ENCODE assay signal across 21 mouse cellular contexts in genomic region chr7:142905606-142906005, GRCm38 (mm10). TPM values are rescaled to one million over a fixed set of nuclear protein-coding genes. Genes with fewer than 3 reads are reported as not detected.
DNase-seq lines count a peak whose midpoint lies in the region; ATAC-seq and TF ChIP-seq lines count a peak whose summit lies in the region.
"Had no signal": no experiment of that assay in that cellular context is flagged by ENCODE, and none has a peak within 500 bp of the region (broad histone marks: within the 10 kb centered on the region; RNA-seq: fewer than 3 reads in every experiment).

No protein-coding gene starts in this region.

- no peak for ATAC-seq in midbrain, embryonic 13.5 days
- ATAC-seq in midbrain, embryonic 16.5 days: no peak
- ATAC-seq in stomach, postnatal 0 days (ENCODE audit: low FRiP score, low TSS enrichment): peak; percentile 59
- no peak for ATAC-seq in midbrain, postnatal 0 days (ENCODE audit: low FRiP score)
- no peak for ATAC-seq in lung, postnatal 0 days

- H3K4me3 ChIP-seq in midbrain, embryonic 13.5 days (replicated peaks): no peak overlapping the region
- no peak overlapping the region for H3K4me3 ChIP-seq in midbrain, embryonic 16.5 days (ENCODE audit: low read depth, low read length)
- no peak overlapping the region for H3K4me3 ChIP-seq in stomach, postnatal 0 days (ENCODE audit: low read depth, low read length)
- H3K4me3 ChIP-seq in midbrain, postnatal 0 days (ENCODE audit: low read depth, low read length): no peak overlapping the region
- H3K4me3 ChIP-seq in lung, postnatal 0 days (ENCODE audit: low read depth, low read length): no peak overlapping the region
- H3K4me3 ChIP-seq: heart, embryonic 15.5 days; liver, embryonic 15.5 days; megakaryocyte, embryonic 14.5 days had no signal

- peak; percentile 40 for DNase-seq in adrenal gland, adult 8-10 months
- no peak for DNase-seq in adrenal gland, postnatal 4 days (ENCODE audit: low spot score in 2 of 2)
- DNase-seq in brain, embryonic 14.5 days (ENCODE audit: low read depth): peak; percentile 85
- no peak for DNase-seq in stomach, postnatal 0 days (ENCODE audit: low spot score)
- no peak for DNase-seq in midbrain, postnatal 0 days (ENCODE audit: low spot score)
- DNase-seq in lung, postnatal 0 days (ENCODE audit: low spot score): no peak
- DNase-seq: B cell, adult 2 months; cerebellum, adult 9-11 months; gastrocnemius, postnatal 10 days; heart, postnatal 4 days; kidney, adult 8-10 months; kidney, postnatal 25 days; lung, postnatal 10 days; spleen, adult 18-20 months; thymus, adult 18-20 months had no signal

- 75% methylated on average over 5 of the region's 5 CpGs for WGBS in midbrain, embryonic 13.5 days
- 66% methylated on average over 5 of the region's 5 CpGs for WGBS in midbrain, embryonic 16.5 days
- WGBS in stomach, postnatal 0 days: 37% methylated on average over 5 of the region's 5 CpGs
- WGBS in midbrain, postnatal 0 days: 66% methylated on average over 5 of the region's 5 CpGs
- 52% methylated on average over 5 of the region's 5 CpGs for WGBS in lung, postnatal 0 days

- no peaks in the 10 kb centered on the region for H3K36me3 ChIP-seq in midbrain, embryonic 13.5 days
- H3K36me3 ChIP-seq in midbrain, embryonic 16.5 days (ENCODE audit: control insufficient read depth, insufficient read depth, low read length): no peaks in the 10 kb centered on the region
- no peaks in the 10 kb centered on the region for H3K36me3 ChIP-seq in stomach, postnatal 0 days (ENCODE audit: control insufficient read depth, insufficient read depth, low read length)
- H3K36me3 ChIP-seq in midbrain, postnatal 0 days (ENCODE audit: insufficient read depth, low read length): no peaks in the 10 kb centered on the region
- H3K36me3 ChIP-seq in lung, postnatal 0 days (ENCODE audit: insufficient read depth, low read length): no peaks in the 10 kb centered on the region
- H3K36me3 ChIP-seq: heart, embryonic 15.5 days; liver, embryonic 15.5 days had no signal

- no peak for TF ChIP-seq CTCF in brain, embryonic 14.5 days (IDR thresholded peaks at IDR 0.05; ENCODE audit: borderline replicate concordance, extremely low read depth, insufficient read depth, insufficient read length)
- no peak for TF ChIP-seq CTCF in stomach, postnatal 0 days (IDR thresholded peaks at IDR 0.05; ENCODE audit: low read depth)
- TF ChIP-seq CTCF in midbrain, postnatal 0 days (IDR thresholded peaks at IDR 0.05): no peak
- no peak for TF ChIP-seq CTCF in lung, postnatal 0 days (IDR thresholded peaks at IDR 0.05)

- H3K27ac ChIP-seq in midbrain, embryonic 13.5 days: peak overlapping the region; percentile 76; the same call in 1 of the 2 replicates
- H3K27ac ChIP-seq in midbrain, embryonic 16.5 days (ENCODE audit: low read length): no peak overlapping the region
- no peak overlapping the region for H3K27ac ChIP-seq in stomach, postnatal 0 days (replicated peaks)
- H3K27ac ChIP-seq in midbrain, postnatal 0 days (ENCODE audit: low read depth, low read length): no peak overlapping the region
- no peak overlapping the region for H3K27ac ChIP-seq in lung, postnatal 0 days (ENCODE audit: low read length)
- H3K27ac ChIP-seq: heart, embryonic 15.5 days; liver, embryonic 15.5 days had no signal

- TF ChIP-seq EP300 in stomach, postnatal 0 days (optimal IDR thresholded peaks at IDR 0.05): no peak
- no peak for TF ChIP-seq EP300 in lung, postnatal 0 days (IDR thresholded peaks at IDR 0.05)

- no peak overlapping the region for H3K4me2 ChIP-seq in midbrain, embryonic 13.5 days (replicated peaks)
- no peak overlapping the region for H3K4me2 ChIP-seq in midbrain, embryonic 16.5 days (ENCODE audit: low read length)
- H3K4me2 ChIP-seq in stomach, postnatal 0 days (replicated peaks; ENCODE audit: low read depth): no peak overlapping the region
- H3K4me2 ChIP-seq in midbrain, postnatal 0 days (ENCODE audit: low read depth, low read length, poor library complexity, severe bottlenecking): no peak overlapping the region
- H3K4me2 ChIP-seq in lung, postnatal 0 days (replicated peaks; ENCODE audit: low read depth, low read length): no peak overlapping the region
- H3K4me2 ChIP-seq: heart, embryonic 15.5 days; liver, embryonic 15.5 days had no signal

- H3K9me3 ChIP-seq in midbrain, embryonic 13.5 days: no peaks in the 10 kb centered on the region
- H3K9me3 ChIP-seq in midbrain, embryonic 16.5 days (replicated peaks; ENCODE audit: control insufficient read depth, low read length, poor library complexity, severe bottlenecking): no peaks in the 10 kb centered on the region
- no peaks in the 10 kb centered on the region for H3K9me3 ChIP-seq in stomach, postnatal 0 days (ENCODE audit: control insufficient read depth, low read length)
- H3K9me3 ChIP-seq in midbrain, postnatal 0 days (ENCODE audit: low read length): no peaks in the 10 kb centered on the region
- no peaks in the 10 kb centered on the region for H3K9me3 ChIP-seq in lung, postnatal 0 days (ENCODE audit: low read length)
- H3K9me3 ChIP-seq: heart, embryonic 15.5 days; liver, embryonic 15.5 days; megakaryocyte, embryonic 14.5 days had no signal

- TF ChIP-seq POLR2A in brain, embryonic 14.5 days (IDR thresholded peaks at IDR 0.05; ENCODE audit: borderline replicate concordance, extremely low read depth, insufficient read depth, insufficient read length, poor library complexity, severe bottlenecking): no peak

- H3K4me1 ChIP-seq in midbrain, embryonic 13.5 days (replicated peaks): peaks cover 43% of the 10 kb centered on the region
- H3K4me1 ChIP-seq in midbrain, embryonic 16.5 days (ENCODE audit: control insufficient read depth, insufficient read depth, low read length): peaks cover 10% of the 10 kb centered on the region; the same call in 1 of the 2 replicates
- H3K4me1 ChIP-seq in stomach, postnatal 0 days (replicated peaks; ENCODE audit: control insufficient read depth, insufficient read depth): no peaks in the 10 kb centered on the region
- H3K4me1 ChIP-seq in midbrain, postnatal 0 days (ENCODE audit: insufficient read depth, low read length): no peaks in the 10 kb centered on the region; the same call in 1 of the 2 replicates
- H3K4me1 ChIP-seq in lung, postnatal 0 days (ENCODE audit: insufficient read depth, low read depth, low read length): no peaks in the 10 kb centered on the region
- H3K4me1 ChIP-seq: heart, embryonic 15.5 days; liver, embryonic 15.5 days had no signal

- no peaks in the 10 kb centered on the region for H3K27me3 ChIP-seq in midbrain, embryonic 13.5 days
- no peaks in the 10 kb centered on the region for H3K27me3 ChIP-seq in midbrain, embryonic 16.5 days (ENCODE audit: control insufficient read depth, insufficient read depth, low read depth, low read length)
- no peaks in the 10 kb centered on the region for H3K27me3 ChIP-seq in stomach, postnatal 0 days (ENCODE audit: control insufficient read depth, insufficient read depth, low read length)
- no peaks in the 10 kb centered on the region for H3K27me3 ChIP-seq in midbrain, postnatal 0 days (ENCODE audit: insufficient read depth, low read length)
- H3K27me3 ChIP-seq in lung, postnatal 0 days (replicated peaks; ENCODE audit: insufficient read depth, low read length): no peaks in the 10 kb centered on the region

- no peak overlapping the region for H3K9ac ChIP-seq in midbrain, embryonic 13.5 days (replicated peaks)
- no peak overlapping the region for H3K9ac ChIP-seq in midbrain, embryonic 16.5 days (ENCODE audit: low read depth, low read length)
- H3K9ac ChIP-seq in stomach, postnatal 0 days (ENCODE audit: low read length): no peak overlapping the region
- H3K9ac ChIP-seq in midbrain, postnatal 0 days (replicated peaks; ENCODE audit: low read length, poor library complexity, severe bottlenecking): no peak overlapping the region
- H3K9ac ChIP-seq in lung, postnatal 0 days (replicated peaks; ENCODE audit: low read depth): no peak overlapping the region
- H3K9ac ChIP-seq: heart, embryonic 15.5 days; liver, embryonic 15.5 days had no signal

RNA-seq across cellular contexts. Expression of gene Th, which starts 25.3 kb away (rescaled TPM):
- 1,000 to 10,000 TPM in 1 of 4 experiments, 100 to 1,000 TPM in 3; 646 to 1,053 (median 762) TPM for total RNA-seq in adrenal gland, adult 8-10 months (2022)
- total RNA-seq in adrenal gland, postnatal 4 days (2021): 100 to 1,000 TPM; 528 to 536 TPM
- 22.4 and 59.8 TPM in 2 replicates for polyA plus RNA-seq in midbrain, embryonic 13.5 days (2015; fragmentation: Nextera tagmentation; extraction: Ambion mirVana)
- polyA plus RNA-seq in midbrain, embryonic 16.5 days (2015; fragmentation: Nextera tagmentation; extraction: Ambion mirVana): 17.8 and 28.7 TPM in 2 replicates
- polyA plus RNA-seq in brain, embryonic 14.5 days (2012; rRNA removed): 14.8 and 17.9 TPM in 2 replicates
- polyA plus RNA-seq in stomach, postnatal 0 days (2015; fragmentation: Nextera tagmentation; extraction: Ambion mirVana): 0.76 and 1.2 TPM in 2 replicates
- 23.8 and 27.1 TPM in 2 replicates for total RNA-seq in midbrain, postnatal 0 days (2014; rRNA removed)
- 26.2 and 35.0 TPM in 2 replicates for polyA plus RNA-seq in midbrain, postnatal 0 days (2015; fragmentation: Nextera tagmentation; extraction: Ambion mirVana)
- 0.08 and 0.10 TPM in 2 replicates for polyA plus RNA-seq in lung, postnatal 0 days (2015; fragmentation: Nextera tagmentation; extraction: Ambion mirVana)
- total RNA-seq: heart, adult 8-10 months had no signal

Comparison
In these comparisons a context has a peak if more than half of its experiments do, and no peak if none do; other contexts are left out.
1. DNase-seq: peak in adrenal gland, adult 8-10 months (single experiment) and brain, embryonic 14.5 days (single experiment); none in adrenal gland, postnatal 4 days (0 of 2), stomach, postnatal 0 days (single experiment), midbrain, postnatal 0 days (single experiment) and lung, postnatal 0 days (single experiment).